Mouse (Mus musculus): ENCODE measurements at regions not wholly inside any gene's neighbourhood (a gene's known extent, or its start where the extent isn't known, plus 50 kb on each side); places are given as distances from the start of the nearest gene placed in this dataset.
A peak's percentile ranks its signal among the peaks of the same experiment; 100 is the strongest.

- peak; percentile 69 for DNase-seq (ENCODE audit: low spot score)
These were observed 55.3 kb upstream of the Cpsf6 start for GRCm38 (mm10) chr10:117434871-117435733.

- DNase-seq (ENCODE audit: low spot score) = no peak
These were observed 54.6 kb upstream of the Cpsf6 start for GRCm38 (mm10) chr10:117434293-117434842.

GRCm38 (mm10) chr10:117433547-117434292 is 53.9 kb upstream of the Cpsf6 start:
- DNase-seq (ENCODE audit: low spot score) = no peak

GRCm38 (mm10) chr10:117432871-117433546 is 53.2 kb upstream of the Cpsf6 start:
- DNase-seq (ENCODE audit: low spot score) = no peak

- DNase-seq (ENCODE audit: low spot score) = peak; percentile 39
These were observed 52.6 kb upstream of the Cpsf6 start for GRCm38 (mm10) chr10:117432415-117432814.

GRCm38 (mm10) chr10:117431850-117432249 is 52.0 kb upstream of the Cpsf6 start:
- no peak for DNase-seq (ENCODE audit: low spot score)

- no peak for DNase-seq (ENCODE audit: low spot score)
These were observed 51.3 kb upstream of the Cpsf6 start for GRCm38 (mm10) chr10:117431086-117431619.

GRCm38 (mm10) chr10:117430224-117430884 is 50.5 kb upstream of the Cpsf6 start:
- DNase-seq (ENCODE audit: low spot score) = no peak

GRCm38 (mm10) chr10:117429459-117430183 is 49.8 kb upstream of the Cpsf6 start:
- DNase-seq (ENCODE audit: low spot score) = no peak
